Mouse (Mus musculus): ENCODE measurements around the gene Dhrs1.

DNA sequence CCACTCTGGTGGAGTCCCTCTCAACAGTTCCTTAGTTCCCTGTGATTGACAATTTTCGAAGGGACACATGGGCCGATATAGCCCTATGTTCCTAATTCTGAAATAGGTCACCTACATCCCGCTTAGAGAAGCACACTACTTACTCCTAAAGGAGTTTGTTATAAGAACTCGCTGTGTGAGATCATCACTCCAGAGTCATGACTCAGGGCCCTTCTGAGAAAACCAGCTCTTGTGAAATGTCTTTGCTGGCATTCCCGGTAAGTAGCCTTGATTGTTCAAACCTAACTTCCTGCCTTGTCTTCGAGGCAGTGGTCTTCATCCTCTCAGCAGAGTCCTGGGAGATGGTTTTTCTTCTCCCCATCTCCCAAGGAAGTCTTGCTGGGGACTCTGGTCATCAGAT is 23.1 kb upstream of the Dhrs1 start:
- TF ChIP-seq GATA1 (IDR thresholded peaks at IDR 0.05; ENCODE audit: borderline replicate concordance, low read length) (no peak), FLI1 (IDR thresholded peaks at IDR 0.05; ENCODE audit: low read length) (no peak)

All from megakaryocyte, embryonic 14.5 days (primary cell).